Mouse (Mus musculus) testis, adult 2 months (tissue): Measurements from ENCODE around the gene Poldip3.

ENCODE experiments used
- CTCF ChIP-seq: fragments of 200-500 bp; IDR thresholded peaks from 2 replicates; pipeline ENCODE4 v1.5.1; 2012; ENCODE audit warnings: low read depth, mild to moderate bottlenecking, inconsistent platforms, low read length, moderate library complexity; ENCODE audit not compliant: control insufficient read depth, insufficient read depth, insufficient replicate concordance
- POLR2A ChIP-seq: fragments of 200-500 bp; IDR thresholded peaks from 2 replicates; pipeline ENCODE4 v1.6.1; 2012; ENCODE audit warnings: low read depth, mild to moderate bottlenecking, inconsistent platforms, low read length, moderate library complexity; ENCODE audit not compliant: control insufficient read depth

- no peak for TF ChIP-seq CTCF
- TF ChIP-seq POLR2A: no peak
These were observed 386 bp downstream of the Poldip3 start for GRCm38 (mm10) chr15:83148801-83149195.
